Mouse (Mus musculus) adipocyte (in vitro differentiated cells): Measurements from ENCODE around the gene Mthfd1.

Experiments
- DNase-seq: peaks from one replicate; pipeline ENCODE4 v3.0.0-alpha.2; 2016; ENCODE audit warnings: low spot score

The Mthfd1 gene

GRCm38 (mm10) chr12:76263876-76264275 lies 8.8 kb downstream of the Mthfd1 start:
- DNase-seq: no peak

DNA sequence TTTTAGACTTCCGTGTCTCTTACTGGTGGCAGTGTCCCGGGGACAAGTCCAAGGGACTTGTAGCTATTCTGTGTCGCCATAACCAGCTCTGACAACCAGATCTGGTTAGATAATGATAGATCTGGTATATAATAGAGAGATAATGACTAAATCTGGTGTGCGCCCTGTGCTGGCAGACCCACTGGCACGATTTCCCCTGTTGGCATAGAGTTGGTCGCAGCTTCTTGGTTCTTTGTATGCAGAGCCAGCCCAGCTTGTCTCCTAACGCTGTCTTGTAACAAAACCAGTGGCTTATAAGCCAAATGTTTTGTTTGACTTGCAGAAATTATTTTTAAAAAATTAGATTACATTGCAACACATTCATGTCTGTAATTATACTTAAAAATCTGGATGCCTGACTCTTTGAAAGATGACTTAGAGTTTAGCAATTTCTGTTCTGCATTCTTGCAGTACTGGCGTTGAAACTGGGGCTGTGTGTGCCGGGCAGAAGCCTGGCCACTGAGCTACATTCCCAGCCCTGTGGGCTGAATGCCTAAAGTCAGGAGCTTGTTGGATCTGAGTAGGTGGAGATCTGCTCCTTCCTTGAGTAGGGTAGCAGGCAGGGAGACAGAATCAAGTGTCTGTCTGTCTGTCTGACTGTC lies 9.3 kb downstream of the Mthfd1 start:
- peak; percentile 54 for DNase-seq

- DNase-seq: no peak
These were observed 9.9 kb downstream of the Mthfd1 start for GRCm38 (mm10) chr12:76265001-76265400.

GRCm38 (mm10) chr12:76266875-76267274 lies 11.8 kb downstream of the Mthfd1 start:
- peak; percentile 64 for DNase-seq

DNA sequence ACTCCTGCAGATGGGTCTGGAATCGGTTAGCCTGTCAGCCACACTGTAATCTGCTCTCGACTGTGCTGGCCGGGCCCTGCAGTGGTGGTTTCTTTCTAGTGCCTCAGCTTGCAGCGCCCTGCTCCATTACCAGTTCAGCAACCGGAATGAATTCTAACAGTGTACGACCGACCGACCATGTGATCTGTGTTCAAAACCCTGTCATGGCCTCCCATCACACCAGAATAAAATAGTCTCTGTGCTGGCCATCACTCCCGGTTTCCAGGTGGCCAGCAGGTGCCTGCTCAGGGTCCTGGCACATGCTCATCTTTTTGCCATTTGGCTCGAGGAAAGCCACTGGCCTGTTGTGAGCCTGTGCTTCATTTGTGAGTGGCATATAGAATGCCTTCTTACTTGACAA lies 13.6 kb downstream of the Mthfd1 start:
- DNase-seq: no peak

GRCm38 (mm10) chr12:76269196-76269595 lies 14.1 kb downstream of the Mthfd1 start:
- no peak for DNase-seq

DNA sequence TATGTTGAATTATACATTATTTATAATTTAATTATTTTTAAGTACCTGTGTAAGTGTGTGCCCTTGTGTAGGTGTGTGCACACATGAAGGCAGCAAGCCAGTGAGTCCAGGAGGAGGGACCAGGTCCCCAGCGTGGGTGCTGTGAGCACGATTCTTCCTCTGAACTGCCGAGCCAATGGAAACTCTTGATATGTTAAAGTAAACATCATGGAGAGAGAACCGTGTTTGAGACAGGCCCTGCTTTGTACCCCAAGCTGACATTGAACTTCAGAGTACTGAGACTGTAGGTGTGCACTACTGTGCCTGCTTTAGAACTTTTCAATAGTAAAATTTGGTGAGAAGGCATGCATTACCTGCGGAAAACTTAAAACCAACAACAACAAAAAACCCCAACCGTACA lies 16.4 kb downstream of the Mthfd1 start:
- no peak for DNase-seq

- no peak for DNase-seq
These were observed 17.8 kb downstream of the Mthfd1 start for GRCm38 (mm10) chr12:76272610-76273524.

GRCm38 (mm10) chr12:76278209-76278608 lies 23.1 kb downstream of the Mthfd1 start:
- DNase-seq: no peak

DNA sequence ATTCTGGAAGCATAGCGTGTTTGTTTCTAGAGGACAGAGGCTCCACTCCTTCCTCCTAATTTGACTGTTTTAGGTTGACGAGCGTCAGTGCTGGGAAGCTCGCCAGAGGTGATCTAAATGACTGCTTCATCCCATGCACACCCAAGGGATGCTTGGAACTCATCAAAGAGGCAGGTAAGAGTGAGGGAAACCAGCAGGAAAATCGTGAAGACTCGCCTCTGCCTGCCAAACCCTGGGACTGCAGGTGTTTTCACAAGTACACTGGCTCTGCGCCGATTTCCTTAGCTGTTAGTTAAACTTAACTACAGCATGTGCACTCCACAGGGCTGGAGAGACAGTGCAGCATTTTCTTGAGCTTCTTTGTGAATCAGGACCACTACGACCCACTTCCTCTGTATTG lies 25.5 kb downstream of the Mthfd1 start:
- no peak for DNase-seq

GRCm38 (mm10) chr12:76281111-76281660 lies 26.1 kb downstream of the Mthfd1 start:
- DNase-seq: peak; percentile 65

- DNase-seq: peak; percentile 12
These were observed 27.0 kb downstream of the Mthfd1 start for GRCm38 (mm10) chr12:76282132-76282531.

GRCm38 (mm10) chr12:76282532-76283173 lies 27.6 kb downstream of the Mthfd1 start:
- no peak for DNase-seq

DNA sequence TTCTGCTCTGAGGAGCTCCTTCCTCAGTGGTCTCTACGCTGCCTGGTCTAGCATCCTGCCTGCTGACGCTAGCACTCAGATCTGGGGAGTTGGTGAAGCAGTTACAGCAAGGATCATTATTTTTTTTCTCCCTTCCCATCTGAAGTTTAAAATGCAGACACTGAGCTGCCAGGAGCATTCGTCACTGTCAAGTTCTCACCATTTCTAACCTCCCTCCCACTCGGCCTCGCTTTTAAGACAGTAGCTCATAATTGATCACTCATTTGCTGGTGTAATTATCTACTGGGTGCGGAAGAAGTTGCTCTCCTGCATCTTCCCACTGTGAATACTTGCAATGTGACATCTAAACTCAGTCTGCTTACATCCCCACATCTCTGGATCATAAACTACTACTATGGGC lies 30.3 kb downstream of the Mthfd1 start:
- no peak for DNase-seq

DNA sequence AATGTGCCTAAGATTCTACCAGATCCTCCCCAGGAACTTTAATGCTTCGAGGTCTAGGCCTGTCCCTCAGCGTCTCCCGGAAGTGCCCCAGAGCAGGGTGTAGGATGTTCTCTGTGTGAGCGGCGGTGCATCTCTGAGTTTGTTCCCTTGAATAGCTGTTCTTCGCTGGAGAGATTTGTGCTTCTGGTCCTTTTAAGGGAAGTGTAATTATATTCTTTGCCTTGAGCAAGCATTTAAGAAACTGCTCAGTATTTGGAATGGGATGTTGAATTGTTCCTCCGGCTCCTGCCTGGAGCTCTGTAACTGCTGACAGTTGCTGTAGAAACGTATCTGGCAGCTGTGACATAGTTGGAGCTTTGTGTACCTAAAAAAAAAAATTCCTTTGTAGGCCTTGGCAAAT lies 32.9 kb downstream of the Mthfd1 start:
- no peak for DNase-seq

DNA sequence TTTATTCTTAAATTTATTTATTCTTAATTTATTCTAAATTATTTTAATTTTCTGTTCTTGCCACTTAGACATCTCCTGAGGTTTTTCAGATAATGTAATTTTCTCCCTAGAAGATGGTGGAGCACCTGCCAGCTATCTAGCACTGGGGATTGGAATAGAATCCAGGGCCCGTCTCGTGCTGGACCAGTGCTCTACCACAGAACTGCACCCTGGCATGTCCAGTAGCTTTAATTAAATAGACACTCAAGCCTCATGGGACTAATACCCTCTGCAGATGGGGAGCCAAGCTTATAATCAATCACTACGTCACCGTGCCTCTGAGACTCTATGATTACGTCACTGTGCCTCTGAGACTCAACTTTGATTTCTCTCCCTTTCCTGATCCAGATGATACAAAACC lies 33.4 kb downstream of the Mthfd1 start:
- DNase-seq: no peak

GRCm38 (mm10) chr12:76289428-76289827 lies 34.3 kb downstream of the Mthfd1 start:
- DNase-seq: no peak

- DNase-seq: no peak
These were observed 35.2 kb downstream of the Mthfd1 start for GRCm38 (mm10) chr12:76290271-76290670.

DNA sequence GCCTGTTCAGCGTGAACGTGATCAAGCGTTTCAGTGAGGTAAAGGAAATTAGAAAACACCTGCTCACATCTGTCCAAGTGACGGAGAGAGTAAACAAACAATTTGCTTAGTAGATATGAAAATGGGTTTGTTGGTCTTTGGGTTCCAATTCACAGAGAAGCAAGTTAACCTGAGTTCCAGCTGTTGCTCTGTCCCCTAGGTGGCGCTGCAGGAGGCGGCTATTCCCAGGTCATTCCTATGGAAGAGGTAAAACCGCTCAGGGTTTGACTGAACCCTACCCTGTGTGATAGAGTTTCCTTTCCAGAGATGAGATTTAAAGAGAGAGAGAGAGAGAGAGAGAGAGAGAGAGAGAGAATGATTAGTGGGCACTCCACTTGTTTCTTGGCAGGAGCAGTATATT lies 38.1 kb downstream of the Mthfd1 start:
- peak; percentile 47 for DNase-seq

DNA sequence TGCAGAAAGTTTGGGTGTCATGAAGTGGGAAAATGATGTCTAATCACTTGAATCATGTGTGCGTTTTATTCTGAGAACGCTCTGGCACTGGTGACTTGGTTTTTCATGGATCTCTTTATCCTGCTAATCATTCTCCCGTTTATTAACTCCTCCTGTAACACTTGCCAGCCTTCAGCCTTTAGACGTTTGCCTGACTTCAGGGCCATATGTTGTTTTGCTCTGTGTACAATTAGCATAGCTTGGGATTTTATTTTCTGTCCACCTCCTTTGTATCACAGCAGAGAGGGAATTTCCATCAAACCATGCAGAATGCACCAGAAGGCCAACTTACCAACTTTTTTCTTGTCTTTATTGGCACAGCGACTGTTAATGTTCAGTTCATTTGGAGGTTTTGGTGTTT lies 42.7 kb downstream of the Mthfd1 start:
- no peak for DNase-seq

DNA sequence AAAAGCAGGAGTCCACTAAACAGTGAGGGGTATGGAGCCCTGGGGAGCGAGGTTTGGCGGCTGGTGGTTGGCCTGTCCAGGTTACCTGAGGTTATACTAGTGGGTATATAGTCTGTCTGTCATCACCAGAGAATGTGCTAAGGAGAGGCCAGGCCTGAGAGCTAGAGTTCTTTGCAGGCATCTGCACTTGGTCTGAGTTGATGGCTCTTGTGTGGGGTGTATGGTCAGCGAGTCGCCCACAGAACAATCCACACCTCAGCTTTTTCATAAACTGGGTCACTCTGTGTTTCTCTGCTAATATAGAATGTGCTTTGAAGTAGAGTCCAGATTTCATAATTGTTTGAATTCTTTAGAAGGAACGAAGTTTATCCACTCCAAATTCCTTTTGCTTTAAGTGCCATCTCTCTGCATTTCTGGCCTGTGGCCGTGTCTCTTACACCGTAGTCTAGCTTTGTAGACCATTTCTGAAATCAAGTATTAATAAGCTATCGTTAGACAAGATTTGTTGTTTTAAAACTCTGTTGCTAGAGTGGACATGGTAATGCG lies 44.3 kb downstream of the Mthfd1 start:
- DNase-seq: no peak

GRCm38 (mm10) chr12:76300367-76300766 lies 45.3 kb downstream of the Mthfd1 start:
- DNase-seq: no peak
